Mouse (Mus musculus) lung, postnatal 10 days (tissue): ENCODE data around the gene Zc3h7a.
"Not testable (repeated sequence)": the region's sequence is repeated elsewhere in the genome, so short reads cannot be mapped to it uniquely, and the experiment has no call there.

ENCODE experiments used
- DNase-seq: peaks from one replicate; pipeline ENCODE4 v3.0.0; 2021

The Zc3h7a gene

DNA sequence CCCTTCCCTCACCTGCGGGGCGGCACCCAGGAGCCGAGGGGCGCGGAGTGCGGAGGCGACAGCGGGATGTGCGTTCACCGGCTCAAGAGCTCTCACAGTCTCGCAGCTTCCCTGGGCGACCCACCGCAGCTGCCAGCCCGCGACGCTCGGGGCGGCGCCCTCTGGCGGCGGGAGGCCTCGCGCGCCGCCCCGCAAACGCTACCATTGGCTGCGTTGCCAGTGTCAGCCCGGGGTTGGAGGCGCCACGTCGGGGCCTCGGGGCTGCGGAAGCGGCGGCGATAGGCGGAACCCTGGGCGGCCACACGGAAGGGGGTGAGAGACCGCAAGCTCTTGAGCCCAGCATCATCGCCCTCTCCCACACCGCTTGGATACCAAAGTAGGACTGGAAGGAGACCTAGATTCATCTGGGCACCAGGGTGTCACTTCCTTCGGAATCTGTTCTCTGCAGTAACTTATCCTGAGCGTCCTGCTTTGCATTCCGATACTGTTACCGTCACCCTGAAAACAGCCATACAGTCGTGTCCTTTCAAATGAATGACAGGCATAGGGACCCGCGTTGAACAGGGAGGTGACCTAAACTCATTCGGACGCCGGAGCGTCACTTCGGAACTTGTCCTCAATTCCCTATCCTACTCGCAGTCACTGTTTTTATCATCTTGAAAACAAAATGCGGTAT lies at the start of gene Zc3h7a:
TSS of gene Zc3h7a (minus strand) at position 186 of the 676 bp plus-strand sequence.
- DNase-seq, result peak; percentile 93

DNA sequence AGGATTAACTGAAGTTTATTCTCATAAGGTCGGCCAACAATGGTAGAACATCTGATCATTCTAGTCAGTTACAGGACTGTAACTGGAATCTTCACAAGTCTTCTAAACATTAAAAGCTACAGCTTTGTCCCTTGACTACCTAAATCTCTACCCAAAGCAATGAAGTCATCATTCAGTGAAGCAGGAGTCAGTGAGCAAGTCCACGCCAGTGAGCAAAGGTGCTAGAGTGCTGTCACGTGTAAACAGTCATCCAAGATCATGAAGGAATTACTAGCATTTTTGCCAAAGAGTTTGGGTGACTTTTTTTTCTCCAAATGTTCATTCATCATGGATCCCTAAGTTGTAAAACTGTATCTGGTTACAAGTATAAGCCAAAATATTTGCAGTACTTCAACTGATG lies 41.6 kb upstream of the Zc3h7a start:
- no peak for DNase-seq

DNA sequence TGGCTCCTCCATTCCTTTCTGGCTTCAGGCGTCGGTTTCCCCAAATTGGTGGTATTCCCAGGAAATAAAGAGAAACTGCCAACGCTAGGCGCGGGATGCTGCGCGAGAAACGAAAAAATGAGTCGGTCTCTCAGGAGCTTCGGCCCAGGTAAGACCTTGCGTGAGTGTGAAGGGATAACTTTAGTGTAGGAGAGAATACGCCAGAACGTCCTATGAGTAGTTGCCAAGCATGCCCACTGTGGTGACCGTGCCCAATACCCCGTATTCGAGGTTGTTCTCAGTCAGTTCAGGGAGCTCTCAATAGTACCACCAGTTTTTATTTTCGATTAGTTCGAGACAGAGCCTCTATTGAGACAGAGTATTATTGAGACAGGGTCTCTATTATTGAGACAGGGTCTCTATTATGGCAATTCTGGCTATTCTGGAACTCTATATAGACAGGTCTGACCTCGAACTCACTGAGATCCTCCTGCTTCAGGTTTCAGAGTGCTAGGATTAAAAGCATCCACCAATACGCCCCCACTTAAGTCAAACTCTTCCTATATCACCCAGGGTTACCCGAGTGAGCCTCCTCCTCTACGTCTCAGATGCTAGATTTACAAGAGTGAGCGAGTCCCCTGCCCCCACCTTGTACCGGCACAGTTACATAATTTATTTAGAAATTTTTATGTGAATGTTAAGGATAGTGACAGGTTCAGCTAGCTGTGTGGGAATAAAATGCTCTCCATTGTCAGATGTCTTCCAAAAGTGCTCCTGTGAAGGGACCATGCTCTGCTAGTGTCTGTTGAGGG lies 27.6 kb upstream of the Zc3h7a start:
- no peak for DNase-seq

DNA sequence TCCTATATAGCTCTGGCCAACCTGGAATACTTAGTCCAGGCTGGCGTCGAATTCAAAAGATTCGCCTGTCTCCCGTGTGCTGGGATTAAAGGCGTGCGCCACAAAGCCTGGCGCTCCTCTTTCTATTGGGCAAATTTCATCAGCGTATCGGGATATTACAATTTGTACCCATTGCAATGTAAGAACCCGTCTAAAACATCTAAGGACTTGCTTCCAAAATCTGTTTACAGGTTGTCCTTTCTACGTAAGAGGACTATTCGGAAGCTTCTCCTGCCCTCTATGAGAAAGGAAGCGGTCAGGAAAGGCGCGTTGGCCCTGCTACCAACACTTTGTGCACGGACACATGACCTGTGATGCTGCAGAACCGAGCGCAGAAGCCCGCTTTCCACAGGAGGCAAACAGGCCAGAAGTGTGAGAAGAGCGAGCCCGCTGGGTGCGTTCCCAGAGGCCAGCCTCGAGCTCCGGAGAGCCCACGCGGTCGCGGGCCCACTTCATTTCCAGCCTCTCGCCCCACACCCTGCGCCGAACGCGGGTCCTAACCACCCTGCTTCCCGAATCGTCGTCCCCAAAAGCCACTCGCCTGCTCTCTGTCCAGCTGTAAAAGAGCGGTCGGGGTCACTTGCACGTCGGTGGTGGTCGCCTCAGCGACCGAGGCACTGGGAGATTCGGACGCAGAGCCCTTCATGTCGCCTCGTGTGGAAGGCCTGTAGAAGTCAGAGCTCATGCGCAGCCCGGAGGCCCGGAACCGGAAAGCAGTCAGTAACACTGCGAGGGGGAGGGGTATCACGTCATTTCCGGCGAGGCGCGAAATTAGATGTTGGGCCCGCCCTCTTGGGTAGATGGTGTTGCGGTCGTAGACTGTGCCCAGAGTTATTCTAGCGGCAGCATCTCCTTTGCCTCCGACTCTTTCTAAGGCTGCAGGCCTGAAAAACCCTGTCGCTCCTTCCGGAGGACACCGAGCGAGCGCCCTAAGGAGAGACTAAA lies 26.7 kb upstream of the Zc3h7a start, which contains the start of gene Rsl1d1:
TSS of gene Rsl1d1 (minus strand) at position 761 of the 984 bp plus-strand sequence.
- DNase-seq, result peak; percentile 95

DNA sequence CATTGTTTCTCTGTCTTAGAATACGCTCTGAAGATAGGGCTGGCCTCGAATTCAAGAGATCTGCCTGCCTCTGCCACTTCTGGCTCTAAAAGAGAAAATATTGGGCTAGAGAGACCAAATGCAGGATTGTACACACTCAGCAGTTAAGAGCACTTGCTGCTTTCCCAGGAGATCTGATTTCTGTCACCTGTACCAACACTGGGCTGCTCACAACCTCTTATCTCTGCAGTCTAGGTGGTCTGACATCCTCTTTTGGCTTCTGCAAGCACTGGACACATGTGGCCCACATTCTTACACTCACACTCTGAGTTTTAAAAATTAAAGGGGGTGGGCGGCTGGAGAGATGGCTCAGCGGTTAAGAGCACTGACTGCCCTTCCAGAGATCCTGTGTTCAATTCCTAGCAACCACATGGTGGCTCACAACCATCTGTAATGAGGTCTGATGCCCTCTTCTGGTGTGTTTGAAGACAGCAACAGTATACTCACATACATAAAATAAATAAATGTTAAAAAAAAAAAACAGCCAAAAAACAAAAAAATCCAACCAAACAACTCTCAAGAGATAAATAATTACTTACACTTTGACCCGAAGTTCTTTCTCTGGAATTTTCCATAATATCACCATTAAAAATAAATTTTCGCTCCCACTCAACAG lies 25.7 kb upstream of the Zc3h7a start:
- DNase-seq, result no peak

DNA sequence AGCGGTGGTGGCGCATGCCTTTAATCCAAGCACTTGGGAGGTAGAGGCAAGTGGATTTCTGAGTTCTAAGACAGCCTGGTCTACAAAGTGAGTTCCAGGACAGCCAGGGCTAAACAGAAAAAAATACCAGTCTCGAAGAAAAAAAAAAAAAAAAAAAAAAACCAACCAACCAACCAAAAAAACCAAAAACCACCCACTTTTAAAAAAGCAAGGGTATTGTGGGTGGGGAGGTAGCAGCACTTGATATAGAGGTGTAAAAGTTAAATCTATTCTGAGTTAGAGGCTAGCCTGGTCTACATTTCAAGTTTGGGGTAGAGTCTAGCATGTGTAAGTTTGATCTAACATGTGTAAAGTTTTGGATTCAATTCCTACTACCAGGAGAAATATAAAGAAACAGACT lies 24.1 kb upstream of the Zc3h7a start:
- DNase-seq, result no peak

DNA sequence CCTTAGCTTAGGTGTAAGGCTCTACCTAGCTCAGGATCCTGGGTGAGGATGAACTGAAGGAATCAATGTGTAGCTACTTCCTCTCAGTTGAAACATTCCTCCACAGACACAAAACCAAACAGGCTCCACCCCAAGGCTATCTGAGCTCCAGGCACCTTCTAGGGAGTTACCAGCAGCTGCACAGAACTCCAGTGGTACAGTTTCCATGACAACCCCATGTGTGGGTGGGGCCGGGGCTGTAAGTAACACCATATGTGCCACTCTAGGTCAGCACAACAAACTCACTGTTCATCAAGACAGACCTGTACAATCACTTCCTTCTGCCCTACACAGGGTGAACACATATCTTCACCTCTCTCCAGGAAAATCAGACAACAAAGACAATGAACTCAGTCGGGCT lies 22.3 kb upstream of the Zc3h7a start:
- no peak for DNase-seq

DNA sequence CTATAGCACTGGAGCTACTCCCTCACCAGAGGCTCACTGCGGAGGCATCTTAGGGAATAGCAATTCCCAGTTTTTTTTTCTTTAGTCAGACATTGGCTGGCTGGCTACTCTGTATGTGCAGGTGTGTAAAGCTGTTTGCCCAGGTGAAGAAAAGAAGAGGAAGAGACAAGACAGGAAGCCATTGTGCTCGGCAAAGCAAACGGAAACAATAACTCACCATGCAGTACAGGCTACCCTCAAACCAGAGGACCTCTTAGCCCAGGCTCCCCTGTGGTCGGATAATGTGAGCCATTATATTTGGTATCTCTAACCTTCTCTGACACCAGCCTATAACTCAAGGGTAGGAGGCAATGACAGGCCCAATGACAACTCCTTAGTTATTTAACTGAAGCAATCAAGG lies 20.9 kb upstream of the Zc3h7a start:
- no peak for DNase-seq

DNA sequence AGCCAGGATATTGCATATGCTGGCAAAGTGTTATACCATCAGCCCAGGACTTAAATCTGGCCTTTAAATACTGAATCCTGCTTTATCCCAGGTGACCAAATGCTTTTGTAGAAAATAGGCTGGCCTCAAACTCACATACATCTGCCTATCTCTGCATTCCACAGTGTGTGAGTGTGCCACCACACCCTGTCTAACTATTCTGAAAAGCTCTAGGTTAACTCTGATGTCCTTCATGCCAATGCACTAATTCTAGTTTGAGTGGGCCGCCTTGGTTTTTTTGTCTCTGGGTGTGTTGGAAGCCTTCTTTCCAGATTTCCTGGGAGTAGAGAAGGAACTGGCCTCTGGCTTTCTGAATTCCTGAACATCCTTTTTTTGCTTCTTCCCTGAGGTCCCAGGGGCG lies 17.0 kb upstream of the Zc3h7a start:
- no peak for DNase-seq

DNA sequence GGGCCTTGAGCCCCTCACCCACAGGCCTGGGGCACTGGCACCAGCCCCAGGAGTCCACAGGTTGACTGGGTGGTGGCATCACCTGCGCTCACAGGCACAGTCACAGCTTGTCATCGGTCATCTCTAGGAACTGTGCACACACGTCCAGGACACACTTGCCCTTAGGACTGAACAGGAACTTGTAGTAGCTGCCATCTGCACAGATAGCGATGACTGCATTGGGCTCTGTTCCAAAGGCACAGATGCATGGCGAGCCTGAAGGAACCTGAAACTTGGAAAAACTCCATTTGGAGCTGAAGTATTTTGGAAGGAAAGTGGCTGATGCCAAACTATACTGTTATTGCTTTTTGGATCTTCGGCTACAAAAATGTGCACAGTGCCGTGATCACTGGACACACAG lies 14.0 kb upstream of the Zc3h7a start:
- no peak for DNase-seq

DNA sequence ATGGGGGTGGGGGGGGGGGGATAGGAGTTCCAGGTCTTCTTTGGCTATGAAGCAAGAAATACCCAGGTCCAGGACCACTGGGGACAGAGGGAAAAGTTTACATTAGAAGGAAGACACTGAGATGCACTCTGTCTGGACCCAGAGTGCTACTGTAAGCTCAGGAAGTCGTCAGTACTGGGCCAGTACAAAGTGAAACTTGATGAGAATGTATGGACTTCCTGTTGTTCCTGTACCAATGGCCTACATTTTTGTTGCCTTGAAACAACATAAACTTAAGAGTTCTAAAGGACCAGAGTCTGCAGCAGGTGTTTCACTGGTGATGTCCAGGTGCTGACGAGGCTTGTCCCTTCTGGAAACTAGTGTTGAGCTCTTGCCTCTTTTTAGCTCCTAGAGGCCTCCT lies 1.2 kb upstream of the Zc3h7a start:
- no peak for DNase-seq

DNA sequence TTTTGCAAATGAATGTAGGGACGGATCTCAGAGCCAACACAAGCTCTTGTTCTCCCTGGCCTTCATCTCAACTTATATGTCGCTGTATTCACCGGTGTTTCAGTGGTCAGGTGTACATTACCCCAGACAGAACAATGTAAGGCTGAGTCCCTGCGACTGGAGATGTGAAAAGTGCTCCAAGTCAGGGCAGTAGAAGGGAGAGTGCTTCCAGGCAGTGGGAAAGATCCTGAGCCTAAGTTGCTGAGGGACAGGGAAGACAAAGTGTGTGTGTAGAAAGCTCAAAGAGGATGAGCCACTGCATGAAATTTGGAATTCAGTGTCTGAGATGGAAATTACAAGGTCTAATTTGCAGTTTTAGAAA lies 671 bp upstream of the Zc3h7a start:
- DNase-seq, result no peak

DNA sequence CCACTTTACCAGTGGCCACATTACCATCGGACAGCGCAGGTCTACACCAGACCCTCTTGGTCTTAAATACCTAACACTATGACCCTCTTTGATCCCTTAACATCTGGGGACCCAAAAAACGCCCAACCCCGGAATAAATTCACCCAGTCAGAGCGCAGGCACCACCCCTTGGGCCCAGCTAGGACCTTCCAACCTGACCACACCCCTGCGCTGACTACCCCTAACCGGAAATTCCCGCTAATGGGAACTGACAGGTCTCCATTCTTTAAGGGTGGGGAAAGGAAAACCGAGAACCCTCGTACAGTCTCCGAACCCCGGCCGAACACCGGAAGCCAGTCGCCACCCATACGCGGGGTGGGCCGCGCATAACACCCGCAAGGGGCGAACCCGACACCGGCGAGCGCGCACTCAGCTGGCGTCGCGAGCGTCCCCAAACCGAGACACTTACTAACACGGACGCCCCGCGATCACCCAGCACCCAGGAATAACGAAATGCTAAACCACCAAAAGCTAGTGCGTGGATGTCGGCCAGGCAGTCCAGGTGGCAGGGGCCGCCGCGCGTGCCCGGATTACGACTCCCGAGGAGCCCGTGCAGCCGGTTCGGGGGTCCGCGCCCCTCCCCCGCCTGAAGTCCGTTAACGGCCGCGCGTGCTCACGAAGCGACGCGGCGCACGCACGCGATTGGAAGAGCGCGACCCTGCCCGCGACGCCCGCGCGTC lies 545 bp downstream of the Zc3h7a start:
- peak; percentile 79 for DNase-seq

DNA sequence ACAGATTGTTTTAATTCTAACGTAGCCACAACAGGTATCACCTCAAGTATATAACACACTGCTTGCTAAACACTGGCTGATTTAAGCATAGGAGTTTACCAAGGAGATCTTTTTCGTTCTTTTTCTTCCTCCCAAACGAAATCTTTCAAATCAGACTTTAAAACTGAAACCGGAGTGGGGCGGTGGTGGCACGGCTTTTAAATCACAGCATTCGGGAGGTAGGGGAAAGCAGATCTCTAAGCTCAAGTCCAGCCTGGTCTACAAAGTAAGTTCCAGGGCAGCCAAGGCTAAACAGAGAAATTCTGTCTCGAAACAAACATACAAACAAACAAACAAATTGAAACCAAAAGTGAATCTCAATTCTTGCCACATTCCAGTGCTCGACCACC lies 1.1 kb downstream of the Zc3h7a start:
- DNase-seq, result no peak

DNA sequence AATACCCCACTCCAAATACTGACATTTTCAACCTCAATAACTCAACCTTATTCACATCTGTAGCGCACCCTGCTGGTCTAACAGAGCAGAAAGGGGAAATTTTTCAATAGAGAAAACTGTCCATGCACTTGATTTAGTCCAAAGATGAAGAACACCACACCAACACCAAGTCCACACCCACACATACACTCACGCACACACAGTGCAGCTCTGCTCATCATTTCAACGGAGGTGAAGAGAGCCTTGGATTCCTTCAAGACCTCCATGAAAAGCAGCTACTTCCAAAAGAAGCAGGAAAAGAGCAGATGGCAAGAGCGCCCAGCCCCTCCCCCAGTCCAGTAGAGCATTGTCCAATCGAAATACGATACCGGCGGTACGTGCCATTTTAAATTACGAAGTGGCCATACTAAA lies 1.5 kb downstream of the Zc3h7a start:
- DNase-seq, result peak; percentile 76

DNA sequence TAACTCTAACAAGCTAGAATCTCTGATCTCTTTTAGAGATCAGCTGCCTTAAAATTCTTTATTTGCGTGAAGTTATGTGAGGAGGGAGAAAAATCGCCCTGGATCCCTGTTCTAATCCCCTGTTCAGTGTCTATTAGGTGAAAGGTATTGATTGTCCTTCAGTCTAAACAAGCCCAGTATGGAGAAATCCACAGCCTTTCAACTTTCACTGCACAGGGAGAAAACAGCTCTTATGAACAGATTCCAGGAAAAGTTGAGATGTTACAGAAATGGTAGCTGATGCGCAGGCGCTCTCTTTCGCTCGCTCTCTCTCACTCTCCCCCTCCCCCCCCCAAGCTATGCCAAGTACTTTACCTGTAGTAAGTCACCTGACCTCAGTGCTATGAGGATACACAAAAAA lies 4.5 kb downstream of the Zc3h7a start:
- no peak for DNase-seq

DNA sequence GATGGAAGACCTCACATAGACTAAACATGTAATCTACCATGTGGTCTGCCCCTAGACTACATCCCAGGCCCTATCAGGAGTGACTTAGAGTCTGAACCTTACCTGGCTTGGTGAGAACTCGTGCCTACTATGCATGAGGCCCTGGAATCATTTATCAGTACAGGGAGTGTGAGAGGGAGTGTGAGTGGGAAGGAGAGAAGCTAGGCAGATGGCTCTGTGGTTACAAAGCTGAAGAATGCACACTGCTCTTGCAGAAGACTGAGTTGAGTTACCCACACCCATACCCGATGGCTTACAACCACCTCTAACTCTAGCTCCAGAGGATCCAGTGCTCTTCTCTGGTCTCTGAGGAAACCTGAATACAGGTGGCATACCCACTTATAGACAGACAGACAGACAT lies 9.8 kb downstream of the Zc3h7a start:
- DNase-seq, result no peak

DNA sequence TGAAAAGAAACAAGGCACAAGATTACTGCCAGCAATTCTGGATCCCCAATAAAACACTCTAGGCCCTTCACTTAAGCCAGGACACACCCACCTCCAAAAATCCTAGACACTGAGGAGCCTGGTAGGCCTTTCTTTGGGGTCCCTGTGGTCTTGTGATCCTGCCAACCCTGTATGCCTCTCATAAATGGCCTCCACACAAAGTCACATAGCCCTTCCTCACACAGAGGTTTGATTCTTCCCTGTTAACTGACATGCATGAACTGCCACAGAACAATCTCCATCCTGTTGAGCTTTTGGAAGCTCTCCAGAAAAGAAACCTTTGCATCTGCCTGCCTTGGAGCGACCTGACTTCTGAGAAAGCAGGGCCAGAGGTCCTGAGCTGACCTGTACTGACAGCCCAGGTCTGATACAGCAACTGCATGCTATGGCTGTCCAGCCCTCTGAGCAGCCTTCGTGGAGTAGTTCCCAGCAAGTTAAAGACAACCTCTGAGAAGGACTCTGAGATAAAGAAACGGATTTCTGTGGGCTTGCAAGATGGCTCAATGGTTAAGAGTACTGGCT lies 11.4 kb downstream of the Zc3h7a start:
- DNase-seq, result no peak

DNA sequence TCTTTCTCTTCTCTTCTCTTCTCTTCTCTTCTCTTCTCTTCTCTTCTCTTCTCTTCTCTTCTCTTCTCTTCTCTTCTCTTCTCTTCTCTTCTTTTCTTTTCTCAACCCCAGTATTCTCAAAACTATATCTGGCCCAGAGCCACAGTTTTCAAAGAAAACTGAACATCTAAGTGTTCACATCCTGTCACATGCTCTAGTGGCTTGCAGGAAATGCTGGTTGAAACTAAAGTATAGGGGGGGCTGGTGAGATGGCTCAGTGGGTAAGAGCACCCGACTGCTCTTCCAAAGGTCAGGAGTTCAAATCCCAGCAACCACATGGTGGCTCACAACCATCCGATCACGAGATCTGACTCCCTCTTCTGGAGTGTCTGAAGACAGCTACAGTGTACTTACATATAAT lies 18.5 kb downstream of the Zc3h7a start:
- DNase-seq, result not testable (repeated sequence)

DNA sequence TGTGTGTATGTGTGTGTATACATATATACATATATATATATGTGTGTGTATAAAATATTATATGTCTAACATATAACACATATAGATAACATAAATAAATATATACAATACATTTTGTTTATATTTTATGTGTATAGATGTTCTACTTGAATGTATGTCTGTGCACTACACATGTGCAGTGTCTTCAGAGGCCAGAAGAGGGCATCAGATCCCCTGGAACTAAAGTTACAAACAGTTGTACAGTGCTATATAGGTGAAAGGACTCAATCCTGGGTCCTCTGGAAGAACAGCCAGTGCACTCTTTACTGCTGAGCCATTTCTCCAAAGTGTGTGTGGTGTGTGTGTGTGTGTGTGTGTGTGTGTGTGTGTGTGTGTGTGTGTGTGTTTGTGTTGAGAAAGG lies 21.7 kb downstream of the Zc3h7a start:
- no peak for DNase-seq

DNA sequence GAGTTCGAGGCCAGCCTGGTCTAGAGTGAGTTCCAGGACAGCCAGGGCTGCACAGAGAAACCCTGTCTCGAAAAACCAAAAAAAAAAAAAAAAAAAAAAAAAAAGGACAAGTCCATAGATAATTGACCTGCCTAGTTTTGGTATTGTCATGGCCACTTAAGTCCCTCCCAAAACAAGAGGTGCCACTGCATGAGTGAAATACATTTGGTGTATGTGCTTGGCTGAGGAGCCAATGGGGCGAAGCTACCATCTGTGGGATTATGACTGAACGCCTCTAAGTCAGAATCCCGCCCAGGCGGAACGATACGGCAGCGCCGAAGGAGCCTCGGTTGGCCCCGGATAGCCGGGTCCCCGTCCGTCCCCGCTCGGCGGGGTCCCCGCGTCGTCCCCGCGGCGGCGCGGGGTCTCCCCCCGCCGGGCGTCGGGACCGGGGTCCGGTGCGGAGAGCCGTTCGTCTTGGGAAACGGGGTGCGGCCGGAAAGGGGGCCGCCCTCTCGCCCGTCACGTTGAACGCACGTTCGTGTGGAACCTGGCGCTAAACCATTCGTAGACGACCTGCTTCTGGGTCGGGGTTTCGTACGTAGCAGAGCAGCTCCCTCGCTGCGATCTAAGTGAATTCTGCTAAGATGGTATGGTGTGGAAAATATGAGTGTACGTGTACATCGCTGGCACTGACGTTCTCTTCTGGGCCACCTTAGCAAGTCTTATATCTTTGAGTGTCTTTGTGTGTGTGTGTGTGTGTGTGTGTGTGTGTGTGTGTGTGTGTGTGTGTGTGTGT lies 32.3 kb downstream of the Zc3h7a start:
- DNase-seq, result peak; percentile 98
